ENCODE assay signal across 21 mouse cellular contexts in genomic region chr9:32245237-32245636, GRCm38 (mm10).
"Had no signal": no experiment of that assay in that cellular context is flagged by ENCODE, and none has a peak within 500 bp of the region (broad histone marks: within the 10 kb centered on the region; RNA-seq: fewer than 3 reads in every experiment).

No protein-coding gene starts in this region.

- H3K36me3 ChIP-seq: liver, embryonic 13.5 days; liver, embryonic 15.5 days had no signal

- H3K27me3 ChIP-seq: hindbrain, embryonic 12.5 days; intestine, embryonic 15.5 days; limb, embryonic 12.5 days; liver, embryonic 13.5 days; liver, embryonic 15.5 days had no signal

- DNase-seq: gastrocnemius, adult 2 months; gastrocnemius, postnatal 10 days; gastrocnemius, postnatal 25 days; heart, adult 2 months; heart, postnatal 10 days; heart, postnatal 4 days; kidney, adult 18-20 months; liver; liver, embryonic 13.5 days had no signal

- H3K27ac ChIP-seq: gastrocnemius, adult 2 months; heart, adult 2 months; hindbrain, embryonic 10.5 days; hindbrain, embryonic 12.5 days; hindbrain, embryonic 14.5 days; intestine, embryonic 15.5 days; layer of hippocampus, adult 2 months; left cerebral cortex, adult 2 months; limb, embryonic 10.5 days; limb, embryonic 12.5 days; liver, embryonic 13.5 days; liver, embryonic 15.5 days had no signal

- H3K4me2 ChIP-seq: heart, embryonic 11.5 days; hindbrain, embryonic 12.5 days; hindbrain, embryonic 14.5 days; intestine, embryonic 15.5 days; limb, embryonic 12.5 days; liver, embryonic 13.5 days; liver, embryonic 15.5 days had no signal

- H3K9ac ChIP-seq: hindbrain, embryonic 12.5 days; hindbrain, embryonic 14.5 days; intestine, embryonic 15.5 days; limb, embryonic 12.5 days; liver, embryonic 13.5 days; liver, embryonic 15.5 days had no signal

- ATAC-seq: inflammation-experienced regulatory T-cells, adult 6 months; intestine, embryonic 15.5 days; intestine, postnatal 0 days had no signal

- H3K9me3 ChIP-seq: hindbrain, embryonic 10.5 days; hindbrain, embryonic 12.5 days; intestine, embryonic 15.5 days; limb, embryonic 10.5 days; limb, embryonic 12.5 days; liver, embryonic 13.5 days; liver, embryonic 15.5 days had no signal

- H3K4me3 ChIP-seq: gastrocnemius, adult 2 months; heart, adult 2 months; hindbrain, embryonic 10.5 days; hindbrain, embryonic 12.5 days; intestine, embryonic 15.5 days; layer of hippocampus, adult 2 months; left cerebral cortex, adult 2 months; limb, embryonic 10.5 days; limb, embryonic 12.5 days; liver, embryonic 13.5 days; liver, embryonic 15.5 days had no signal

- H3K4me1 ChIP-seq: hindbrain, embryonic 10.5 days; limb, embryonic 10.5 days; limb, embryonic 12.5 days; liver, embryonic 15.5 days had no signal
